Mouse (Mus musculus): ENCODE results near the gene Ccm2l. TPM values are rescaled to one million over a fixed set of nuclear protein-coding genes. Genes with fewer than 3 reads are reported as not detected.
A peak's percentile ranks its signal among the peaks of the same experiment; 100 is the strongest.

Ccm2l gene
- polyA plus RNA-seq, 1 experiment from 2014 or later = 6.0 TPM

DNA sequence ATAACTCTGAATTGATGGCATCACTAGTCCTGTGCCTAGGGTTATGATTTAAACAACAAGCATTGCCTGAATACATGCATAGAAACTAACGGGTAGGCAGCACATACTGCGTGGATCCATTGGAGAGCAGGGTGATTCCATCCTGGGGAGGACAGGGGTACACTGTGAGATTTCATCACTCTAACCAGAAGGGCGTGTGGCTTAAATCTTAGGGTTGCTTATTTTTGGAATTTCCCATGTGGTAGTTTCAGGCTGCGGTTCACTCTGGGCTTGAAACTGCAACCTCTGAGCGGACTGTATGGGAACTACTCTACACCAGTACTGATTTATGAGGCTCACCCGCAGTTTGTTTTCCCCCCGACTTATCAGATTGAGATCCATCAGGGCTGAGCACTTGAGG lies 45.5 kb downstream of the Ccm2l start:
- H3K27me3 ChIP-seq (ENCODE audit: insufficient read depth, low read length) = peaks cover 38% of the 10 kb centered on the region
- WGBS = 73% methylated on average over 7 of the region's 7 CpGs
- ATAC-seq (ENCODE audit: insufficient read depth) (no peak), DNase-seq (no peak)
- no peak overlapping the region for H3K27ac ChIP-seq (ENCODE audit: low read depth)
- no peak for TF ChIP-seq CTCF (IDR thresholded peaks at IDR 0.05; ENCODE audit: low read depth)
- H3K4me2 ChIP-seq = no peak overlapping the region
- H3K4me1 ChIP-seq (ENCODE audit: insufficient read depth) = 0 out of 2 replicates have a peak, but pooled peaks cover 7% of the 10 kb centered on the region
- H3K4me3 ChIP-seq (ENCODE audit: low read depth, low read length) = no peak overlapping the region
- no peak overlapping the region for H3K9ac ChIP-seq
- H3K36me3 ChIP-seq (ENCODE audit: insufficient read depth) = no peaks in the 10 kb centered on the region
- H3K9me3 ChIP-seq (ENCODE audit: low read depth, low read length) = no peaks in the 10 kb centered on the region

DNA sequence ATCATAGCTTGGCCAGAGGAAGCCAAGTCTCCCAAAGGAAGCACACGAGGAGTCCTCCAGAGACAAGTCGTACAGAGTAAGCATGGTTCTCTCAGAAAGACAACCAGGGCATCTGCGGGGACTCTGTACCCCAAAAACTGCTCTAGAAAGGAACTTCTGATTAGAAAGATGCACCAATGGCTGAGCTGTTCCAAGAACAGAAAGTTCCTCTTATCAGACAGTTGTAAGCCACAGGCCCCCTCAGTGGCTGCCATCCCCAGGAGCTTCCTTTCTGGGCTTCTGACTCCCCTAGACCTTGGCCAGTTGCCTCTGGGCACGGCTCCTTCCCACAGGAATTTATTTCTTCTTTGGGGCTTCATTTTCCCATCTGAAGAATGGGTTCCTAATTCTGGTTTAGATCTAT lies 49.9 kb downstream of the Ccm2l start:
- no peak overlapping the region for H3K27ac ChIP-seq (ENCODE audit: low read depth)
- DNase-seq = no peak
- no peaks in the 10 kb centered on the region for H3K4me1 ChIP-seq (ENCODE audit: insufficient read depth)
- TF ChIP-seq CTCF (IDR thresholded peaks at IDR 0.05; ENCODE audit: low read depth) = no peak
- no peaks in the 10 kb centered on the region for H3K36me3 ChIP-seq (ENCODE audit: insufficient read depth)
- peaks cover 9% of the 10 kb centered on the region; the same call in 1 of the 2 replicates for H3K27me3 ChIP-seq (ENCODE audit: insufficient read depth, low read length)
- H3K9ac ChIP-seq = no peak overlapping the region
- WGBS = 67% methylated on average over 4 of the region's 4 CpGs
- H3K9me3 ChIP-seq (ENCODE audit: low read depth, low read length) = no peaks in the 10 kb centered on the region
- H3K4me3 ChIP-seq (ENCODE audit: low read depth, low read length) = no peak overlapping the region
- no peak for ATAC-seq (ENCODE audit: insufficient read depth)
- no peak overlapping the region for H3K4me2 ChIP-seq

DNA sequence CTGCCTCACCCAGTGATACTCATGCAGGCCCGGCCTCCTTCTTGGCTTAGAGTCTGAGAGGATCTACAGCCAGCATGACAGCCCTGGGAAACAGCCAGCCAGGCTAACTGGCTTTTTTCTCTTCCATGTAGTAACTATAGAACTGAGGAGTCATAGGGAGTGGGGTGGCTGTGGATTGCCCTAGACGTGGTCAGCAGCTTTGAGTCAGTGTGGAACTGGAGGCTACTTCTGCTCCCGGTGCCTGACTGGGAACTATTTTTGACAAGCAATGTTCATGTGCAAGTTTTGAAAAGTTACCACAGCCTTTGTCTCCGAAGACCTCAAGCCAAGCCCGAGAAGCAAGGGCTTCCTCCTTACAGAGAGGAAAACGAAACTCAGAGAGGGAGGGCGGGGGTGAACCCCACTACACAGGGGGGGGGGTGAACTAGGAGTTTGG lies 51.3 kb downstream of the Ccm2l start:
- Histone ChIP-seq H3K4me2 (no peak overlapping the region), H3K9me3 (ENCODE audit: low read depth, low read length) (no peaks in the 10 kb centered on the region), H3K36me3 (ENCODE audit: insufficient read depth) (no peaks in the 10 kb centered on the region), H3K27ac (ENCODE audit: low read depth) (no peak overlapping the region), H3K27me3 (ENCODE audit: insufficient read depth, low read length) (no peaks in the 10 kb centered on the region), H3K9ac (no peak overlapping the region), H3K4me3 (ENCODE audit: low read depth, low read length) (no peak overlapping the region), H3K4me1 (ENCODE audit: insufficient read depth) (no peaks in the 10 kb centered on the region)
- no peak for TF ChIP-seq CTCF (IDR thresholded peaks at IDR 0.05; ENCODE audit: low read depth)
- DNase-seq (peak; percentile 4), ATAC-seq (ENCODE audit: insufficient read depth) (no peak)
- 77% methylated on average over 7 of the region's 7 CpGs for WGBS

DNA sequence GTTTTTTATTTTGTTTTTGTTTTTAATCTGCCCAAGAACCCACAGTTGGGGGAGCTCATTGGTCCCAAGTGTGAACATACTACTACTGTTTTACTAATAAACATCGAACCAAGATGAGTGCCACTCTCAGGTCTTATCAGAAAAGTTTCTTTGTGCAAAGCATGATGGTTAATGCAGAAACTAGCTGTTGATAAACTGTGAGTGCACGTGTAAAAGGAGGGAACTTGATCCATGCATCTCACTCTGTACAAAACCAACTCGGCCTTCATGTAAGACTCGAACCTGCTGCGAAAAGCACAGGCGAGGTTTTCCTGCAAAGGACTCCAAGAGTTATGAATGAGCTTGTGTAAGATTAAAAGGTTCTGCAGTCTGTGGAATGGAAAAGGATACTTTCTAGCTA lies 53.7 kb downstream of the Ccm2l start:
- 77% methylated on average over 6 of the region's 6 CpGs for WGBS
- Histone ChIP-seq H3K9ac (no peak overlapping the region), H3K4me1 (ENCODE audit: insufficient read depth) (no peaks in the 10 kb centered on the region), H3K27ac (ENCODE audit: low read depth) (no peak overlapping the region), H3K36me3 (ENCODE audit: insufficient read depth) (no peaks in the 10 kb centered on the region), H3K27me3 (ENCODE audit: insufficient read depth, low read length) (no peaks in the 10 kb centered on the region), H3K9me3 (ENCODE audit: low read depth, low read length) (no peaks in the 10 kb centered on the region), H3K4me2 (no peak overlapping the region), H3K4me3 (ENCODE audit: low read depth, low read length) (no peak overlapping the region)
- no peak for DNase-seq
- no peak for ATAC-seq (ENCODE audit: insufficient read depth)
- no peak for TF ChIP-seq CTCF (IDR thresholded peaks at IDR 0.05; ENCODE audit: low read depth)

DNA sequence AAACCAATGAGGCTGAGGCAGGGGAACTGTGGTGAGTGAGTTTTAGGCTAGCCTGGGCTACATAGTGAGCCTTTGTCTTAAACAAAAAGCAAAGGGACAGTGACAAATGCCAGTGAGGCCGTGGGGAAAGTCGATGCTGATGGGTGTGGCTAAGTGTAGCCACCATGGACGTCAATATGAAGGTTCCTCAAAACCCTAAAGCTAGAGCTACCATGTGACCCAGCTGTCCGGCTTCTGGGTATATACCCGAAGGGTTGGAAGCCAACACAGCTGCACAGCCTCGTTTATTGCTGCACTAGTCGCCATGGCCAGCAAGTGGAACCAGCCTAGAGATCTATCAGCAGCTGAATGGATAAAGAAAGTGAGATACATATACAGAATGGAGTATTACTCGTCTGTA lies 54.4 kb downstream of the Ccm2l start:
- no peak for ATAC-seq (ENCODE audit: insufficient read depth)
- no peak overlapping the region for H3K9ac ChIP-seq
- no peak overlapping the region for H3K4me3 ChIP-seq (ENCODE audit: low read depth, low read length)
- no peak for DNase-seq
- H3K36me3 ChIP-seq (ENCODE audit: insufficient read depth) = no peaks in the 10 kb centered on the region
- H3K4me1 ChIP-seq (ENCODE audit: insufficient read depth) = no peaks in the 10 kb centered on the region
- H3K27ac ChIP-seq (ENCODE audit: low read depth) = no peak overlapping the region
- TF ChIP-seq CTCF (IDR thresholded peaks at IDR 0.05; ENCODE audit: low read depth) = no peak
- H3K4me2 ChIP-seq = no peak overlapping the region
- H3K27me3 ChIP-seq (ENCODE audit: insufficient read depth, low read length) = no peaks in the 10 kb centered on the region
- 70% methylated on average over 8 of the region's 8 CpGs for whole genome bisulfite sequencing
- H3K9me3 ChIP-seq (ENCODE audit: low read depth, low read length) = no peaks in the 10 kb centered on the region

DNA sequence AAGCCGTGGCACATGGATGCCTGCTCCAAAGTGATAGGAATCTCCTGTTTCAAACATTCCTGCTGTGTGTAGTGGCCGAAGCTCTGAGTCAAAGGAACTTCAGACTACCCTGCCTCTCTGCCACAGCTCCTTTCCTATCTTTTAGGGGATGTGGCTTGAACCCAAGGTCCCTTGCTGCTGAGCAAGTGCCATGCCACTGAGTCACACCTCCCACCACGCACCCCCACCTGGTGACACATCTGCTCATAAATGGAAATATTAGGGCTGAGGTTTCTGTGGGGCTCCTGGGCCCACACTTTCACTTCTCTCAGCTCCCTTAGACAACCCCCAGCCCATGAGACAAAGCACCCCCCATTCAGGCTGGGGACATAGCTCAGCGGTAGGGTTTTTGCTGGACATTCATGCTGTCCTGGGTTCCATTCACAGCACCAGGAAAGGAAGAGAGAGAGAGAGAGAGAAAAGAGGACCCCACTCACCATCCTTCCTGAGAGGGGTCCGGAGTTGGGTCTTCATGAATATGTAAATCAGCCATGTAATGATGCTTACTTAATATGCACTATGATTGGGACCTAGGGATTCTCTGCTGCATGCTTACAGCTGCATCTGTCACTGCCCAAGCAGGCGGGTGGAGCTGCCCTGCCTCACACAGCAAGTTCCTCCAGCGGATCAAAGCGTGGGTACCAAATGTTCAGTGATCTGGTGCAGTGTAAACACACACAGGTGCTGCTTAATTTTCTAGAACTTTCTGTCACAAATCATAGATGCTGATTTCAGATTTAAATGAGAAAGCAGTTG lies 56.3 kb downstream of the Ccm2l start:
- Histone ChIP-seq H3K27ac (ENCODE audit: low read depth) (no peak overlapping the region), H3K9ac (no peak overlapping the region), H3K27me3 (ENCODE audit: insufficient read depth, low read length) (no peaks in the 10 kb centered on the region), H3K9me3 (ENCODE audit: low read depth, low read length) (no peaks in the 10 kb centered on the region), H3K4me1 (ENCODE audit: insufficient read depth) (no peaks in the 10 kb centered on the region), H3K4me2 (no peak overlapping the region), H3K4me3 (ENCODE audit: low read depth, low read length) (no peak overlapping the region), H3K36me3 (ENCODE audit: insufficient read depth) (no peaks in the 10 kb centered on the region)
- TF ChIP-seq CTCF (IDR thresholded peaks at IDR 0.05; ENCODE audit: low read depth) = no peak
- WGBS = 67% methylated on average over 8 of the region's 8 CpGs
- ATAC-seq (ENCODE audit: insufficient read depth) (no peak), DNase-seq (no peak)

DNA sequence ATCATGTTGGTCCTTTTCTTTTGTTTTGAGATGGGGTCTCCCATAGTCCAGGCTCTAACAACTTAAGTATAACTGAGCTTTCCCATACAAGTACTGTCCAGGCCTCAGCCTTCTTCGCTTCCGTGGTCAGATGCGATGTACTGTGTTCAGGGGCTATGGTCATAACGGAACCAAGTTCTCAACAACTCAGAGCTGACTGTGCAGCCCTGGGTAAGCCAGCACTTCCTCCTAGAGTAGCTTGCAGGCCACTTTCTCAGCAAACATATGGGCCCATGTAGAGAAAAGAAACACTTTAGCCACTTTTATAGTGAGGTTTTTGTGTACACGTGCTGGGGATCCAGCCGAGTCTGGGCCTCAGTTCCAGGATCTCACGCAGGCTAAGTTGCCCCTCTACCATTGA lies 56.9 kb downstream of the Ccm2l start:
- DNase-seq (no peak), ATAC-seq (ENCODE audit: insufficient read depth) (no peak)
- H3K4me1 ChIP-seq (ENCODE audit: insufficient read depth) = no peaks in the 10 kb centered on the region
- H3K36me3 ChIP-seq (ENCODE audit: insufficient read depth) = no peaks in the 10 kb centered on the region
- H3K9me3 ChIP-seq (ENCODE audit: low read depth, low read length) = no peaks in the 10 kb centered on the region
- H3K27me3 ChIP-seq (ENCODE audit: insufficient read depth, low read length) = no peaks in the 10 kb centered on the region
- no peak overlapping the region for H3K4me3 ChIP-seq (ENCODE audit: low read depth, low read length)
- H3K9ac ChIP-seq = no peak overlapping the region
- TF ChIP-seq CTCF (IDR thresholded peaks at IDR 0.05; ENCODE audit: low read depth) = no peak
- H3K27ac ChIP-seq (ENCODE audit: low read depth) = no peak overlapping the region
- 80% methylated on average over 7 of the region's 7 CpGs for WGBS
- no peak overlapping the region for H3K4me2 ChIP-seq
